Mouse (Mus musculus) bone marrow macrophage, adult 2 months (primary cell): ENCODE data around the gene Gfpt1.

Source experiments
- CTCF ChIP-seq: IDR thresholded peaks from 2 replicates; pipeline ENCODE4 v1.5.1; 2012; ENCODE audit warnings: low read depth, mild to moderate bottlenecking, low read length, moderate library complexity
- POLR2A ChIP-seq: IDR thresholded peaks from 2 replicates; pipeline ENCODE4 v1.6.1; 2012; ENCODE audit warnings: mild to moderate bottlenecking, low read depth, low read length, borderline replicate concordance

- TF ChIP-seq CTCF, result no peak
- TF ChIP-seq POLR2A, result no peak
Measured at GRCm38 (mm10) chr6:87104123-87104796, 61.6 kb downstream of the Gfpt1 start, which contains the start of gene D6Ertd527e.
